Mouse (Mus musculus): ENCODE measurements around the gene Fat3.

Gene Fat3

DNA sequence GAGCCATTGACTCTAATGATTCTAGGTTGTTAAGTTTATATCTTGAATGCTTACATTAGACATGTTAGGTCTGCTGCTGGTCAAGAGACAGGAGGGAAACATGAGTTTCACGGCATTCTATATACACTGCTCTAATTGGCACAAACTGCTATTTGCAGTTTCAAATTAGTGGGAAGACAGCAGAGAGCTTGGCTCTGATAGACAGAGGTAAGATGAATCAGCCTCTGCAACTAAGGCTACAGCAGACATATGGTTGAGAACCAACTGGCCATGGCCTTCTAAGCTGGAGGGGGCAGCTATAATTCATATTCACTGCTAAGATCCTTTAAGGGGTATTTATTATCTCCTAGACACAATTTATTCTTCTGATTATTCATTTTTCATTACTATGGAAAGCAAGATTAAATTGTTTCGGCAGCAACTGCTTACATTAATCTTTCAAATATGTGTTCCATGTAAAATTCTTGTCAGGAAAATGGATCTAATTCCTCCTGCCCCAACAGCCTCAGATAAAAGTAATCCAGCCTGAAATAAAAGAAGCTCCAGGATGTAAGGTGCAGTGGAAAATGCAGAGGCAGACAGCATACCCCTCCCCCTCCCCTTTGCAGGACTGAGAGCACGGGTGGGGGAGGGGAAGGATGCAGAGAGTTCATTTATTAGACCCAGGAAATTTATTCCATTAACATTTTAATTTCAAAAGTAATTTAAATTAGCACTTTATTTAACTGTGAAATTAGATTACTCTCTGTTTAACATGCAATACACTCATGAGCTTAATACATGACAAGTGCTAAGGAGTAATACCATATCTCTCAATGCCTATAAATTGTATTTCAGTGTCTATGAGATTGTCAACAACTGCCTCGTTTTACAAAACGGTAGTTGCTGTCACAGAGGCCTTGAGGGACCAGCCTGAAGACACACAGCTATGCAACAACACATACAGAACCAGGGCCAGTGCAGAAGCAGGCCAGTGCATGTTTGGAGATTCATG lies 189.9 kb downstream of the Fat3 start:
- no peak for DNase-seq (ENCODE audit: low spot score in 2 of 2)

DNA sequence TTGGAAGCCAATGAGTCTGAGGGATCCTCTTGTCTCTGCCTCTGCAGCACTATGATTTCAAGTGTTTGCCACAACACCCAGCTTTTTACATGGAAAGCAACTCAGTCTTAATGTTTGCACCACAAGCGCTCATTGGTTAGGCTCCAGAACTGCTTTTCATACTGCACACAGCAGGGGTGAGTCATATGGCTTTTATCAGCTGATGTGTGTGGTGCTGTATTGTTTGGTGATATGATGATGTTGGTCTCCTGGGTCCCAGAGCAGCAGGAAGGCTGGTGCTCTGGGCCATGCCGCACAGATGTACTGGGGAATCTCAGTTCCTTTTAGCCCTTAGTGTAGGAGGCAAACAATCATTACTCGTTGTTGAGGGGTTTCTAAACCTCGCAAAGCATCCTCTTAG lies 190.8 kb downstream of the Fat3 start:
- DNase-seq (ENCODE audit: low spot score in 2 of 2), result no peak

DNA sequence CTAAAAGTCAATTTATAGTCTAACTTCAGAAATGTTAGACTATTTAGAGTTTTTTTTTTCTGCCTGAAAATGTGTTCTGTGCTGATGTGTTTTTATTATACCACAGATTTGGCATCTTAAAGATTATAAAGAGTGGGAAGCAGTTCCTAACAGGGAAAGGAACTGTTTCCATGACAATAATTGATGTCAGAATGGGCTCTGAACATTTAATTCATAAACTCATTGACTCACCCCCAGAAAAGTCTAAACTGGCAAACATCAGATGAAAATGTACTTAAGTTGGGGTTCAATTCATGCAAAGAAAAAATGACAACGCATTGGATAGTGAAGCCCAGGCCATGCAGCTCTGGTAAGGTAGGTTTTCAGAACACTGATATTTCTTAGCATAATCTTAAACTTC lies 193.3 kb downstream of the Fat3 start:
- no peak for DNase-seq (ENCODE audit: low spot score in 2 of 2)

DNA sequence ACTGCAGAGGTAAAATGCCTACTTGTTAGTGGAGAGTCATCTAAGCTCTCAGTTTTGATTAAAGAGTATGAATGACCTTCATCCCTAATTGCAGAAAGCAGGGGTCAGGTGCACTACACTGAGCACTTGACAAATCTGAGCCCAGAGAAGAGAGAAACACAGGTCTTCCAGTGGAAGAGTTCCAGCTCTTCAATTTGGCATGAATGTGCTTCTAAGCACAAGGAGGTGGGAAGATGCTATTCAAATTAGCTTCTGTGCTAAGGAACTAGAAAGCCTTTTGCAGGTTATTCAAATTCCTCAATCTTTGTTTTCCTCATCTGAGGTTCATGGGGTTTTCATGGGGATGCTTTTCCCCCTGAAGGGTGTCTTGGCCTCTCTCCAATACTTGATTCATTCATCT lies 194.9 kb downstream of the Fat3 start:
- no peak for DNase-seq (ENCODE audit: low spot score in 2 of 2)

DNA sequence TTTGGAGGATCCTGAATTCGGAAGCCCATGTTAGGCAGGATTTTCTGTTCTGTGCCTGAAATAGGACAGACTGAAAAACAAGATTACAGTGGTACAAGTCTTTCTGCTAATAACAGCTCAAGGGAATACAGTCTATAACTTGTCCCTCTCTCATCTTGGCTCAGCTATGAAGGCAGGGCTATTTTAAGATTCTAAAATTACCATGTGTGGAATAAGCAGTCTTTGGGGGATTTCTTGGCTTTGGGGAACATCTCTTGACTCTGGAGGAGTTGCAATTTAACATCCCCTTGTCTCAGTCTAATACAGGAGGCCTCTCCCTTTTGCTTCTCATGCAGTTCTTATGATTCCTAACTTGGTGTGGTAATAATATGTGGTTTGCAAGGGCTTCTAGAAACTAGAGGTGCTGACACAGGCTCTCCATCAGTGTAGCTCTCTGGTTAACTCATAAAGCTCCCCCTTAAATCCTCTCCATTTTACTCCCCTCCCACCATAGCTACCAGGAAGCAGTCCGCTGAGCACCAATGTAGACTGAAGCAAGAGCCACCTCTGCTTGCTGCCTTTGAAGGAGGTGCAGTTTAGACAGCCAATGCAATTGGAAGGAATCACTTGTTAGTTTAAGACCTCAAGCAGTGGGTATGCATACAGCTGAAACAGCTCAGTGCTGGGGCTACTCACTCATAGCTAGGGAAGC lies 195.5 kb downstream of the Fat3 start:
- DNase-seq (ENCODE audit: low spot score in 2 of 2), result no peak

DNA sequence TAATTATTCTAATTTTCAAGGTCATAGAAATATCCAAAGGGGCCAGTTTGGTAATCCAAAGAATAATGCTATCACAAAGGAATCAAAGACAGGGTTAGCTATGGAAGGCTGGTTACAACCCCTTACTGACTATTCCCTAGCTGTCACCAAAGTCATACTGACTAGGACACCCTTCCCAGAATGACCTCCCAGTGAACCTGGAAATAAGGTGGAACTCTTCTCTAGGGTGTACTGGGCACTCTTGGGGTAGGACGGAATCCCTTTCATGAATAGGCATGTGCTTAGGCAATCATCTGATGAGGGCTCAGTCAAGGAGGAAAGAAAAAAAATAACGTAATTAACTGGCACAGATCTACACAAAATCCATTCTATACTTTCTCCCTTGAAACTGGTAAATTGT lies 196.1 kb downstream of the Fat3 start:
- DNase-seq (ENCODE audit: low spot score in 2 of 2), result no peak

DNA sequence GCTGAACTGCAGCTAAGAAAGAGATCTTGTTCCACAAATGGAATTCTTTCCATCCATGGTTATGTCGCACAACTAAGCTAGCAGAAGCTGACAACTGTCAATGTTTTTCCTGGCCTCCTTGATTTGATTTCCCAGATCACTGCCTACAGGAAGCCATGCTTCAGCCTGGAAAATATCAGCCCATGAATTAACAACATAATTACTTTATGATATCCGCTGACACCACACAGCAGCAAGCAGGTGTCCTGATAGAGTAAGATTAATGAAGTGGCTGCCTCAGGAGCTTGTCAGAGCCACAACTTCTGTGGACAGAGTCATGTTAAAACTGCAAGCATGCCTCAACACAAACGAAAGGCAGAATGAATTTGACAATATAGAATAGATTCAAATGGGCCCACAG lies 198.6 kb downstream of the Fat3 start:
- DNase-seq (ENCODE audit: low spot score in 2 of 2), result no peak

DNA sequence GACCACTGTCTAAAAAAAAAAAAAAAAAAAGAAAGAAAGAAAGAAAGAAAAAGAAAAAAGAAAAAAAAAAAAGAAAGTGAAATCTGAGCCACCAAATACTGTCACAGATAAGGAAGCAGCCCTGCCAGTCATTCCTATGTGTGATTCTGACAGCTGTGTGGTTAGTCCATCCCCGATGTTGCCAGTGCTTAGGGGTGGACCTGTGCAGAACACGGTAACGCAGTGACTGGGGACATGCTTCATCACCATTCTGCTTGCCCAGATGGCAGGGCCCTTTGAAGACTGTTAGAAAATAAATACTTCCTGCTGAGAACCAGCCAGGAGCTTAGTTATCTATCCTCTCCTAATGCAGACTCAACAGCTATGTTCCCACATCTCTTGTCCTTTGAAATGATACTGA lies 203.2 kb downstream of the Fat3 start:
- DNase-seq (ENCODE audit: low spot score in 2 of 2), result no peak

DNA sequence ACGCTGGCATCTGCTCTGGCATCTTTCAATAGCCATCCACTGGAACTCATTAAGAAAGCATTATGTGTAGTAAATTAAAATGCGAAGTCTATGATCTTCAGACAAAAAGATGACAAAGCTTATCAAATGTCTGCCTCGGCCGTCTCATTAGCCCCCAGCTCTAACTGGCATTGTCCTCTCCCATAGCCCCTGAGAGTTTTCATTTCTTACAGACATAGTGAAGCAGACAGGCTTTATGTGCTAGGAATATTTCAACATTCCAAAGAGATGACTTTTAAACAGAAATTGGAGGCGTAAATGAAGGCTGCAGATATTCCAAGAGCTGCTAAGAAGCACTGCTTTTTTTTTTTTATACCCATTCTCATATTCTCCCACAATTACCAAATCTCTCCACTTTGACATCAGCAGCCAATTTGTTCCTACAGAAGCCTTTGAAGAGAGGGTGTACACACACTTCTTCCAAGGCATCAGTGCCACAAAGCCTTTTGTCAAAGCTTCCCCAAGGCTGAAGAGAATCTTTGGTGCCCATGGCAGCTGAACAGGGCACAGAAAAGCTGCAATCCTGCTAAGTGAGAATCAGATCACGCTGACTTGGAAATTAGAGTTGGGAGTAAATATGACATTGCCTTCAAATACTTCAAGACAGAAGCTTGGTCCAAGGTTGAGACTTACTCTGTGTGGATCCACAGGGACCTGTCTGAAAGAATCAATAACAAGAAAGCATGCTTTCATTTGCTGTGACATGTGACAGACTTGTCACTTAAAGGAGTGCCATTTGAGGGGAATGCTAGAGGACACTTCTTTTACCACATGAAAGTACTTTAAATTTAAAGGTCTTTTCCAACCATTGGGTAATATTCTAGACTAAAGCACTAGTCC lies 206.9 kb downstream of the Fat3 start:
- no peak for DNase-seq (ENCODE audit: low spot score in 2 of 2)

DNA sequence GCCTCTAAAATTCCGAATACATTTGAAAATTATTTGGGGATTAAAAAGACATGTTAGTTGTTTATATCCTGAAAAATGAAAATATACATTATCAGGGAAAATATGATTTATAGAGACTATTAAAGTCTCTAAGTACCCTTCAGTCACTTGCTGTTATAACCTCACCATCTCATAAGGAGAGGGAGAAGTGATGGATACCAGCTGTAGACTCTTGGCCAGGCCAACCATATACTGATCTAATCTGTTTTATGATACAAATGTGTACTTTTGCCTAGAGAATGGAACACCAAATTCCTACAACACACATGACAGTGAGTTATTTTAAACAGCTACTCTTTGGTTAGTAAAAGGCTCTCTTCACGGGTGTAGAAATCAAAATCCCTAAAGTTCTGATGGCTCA lies 208.6 kb downstream of the Fat3 start:
- DNase-seq (ENCODE audit: low spot score in 2 of 2), result no peak

DNA sequence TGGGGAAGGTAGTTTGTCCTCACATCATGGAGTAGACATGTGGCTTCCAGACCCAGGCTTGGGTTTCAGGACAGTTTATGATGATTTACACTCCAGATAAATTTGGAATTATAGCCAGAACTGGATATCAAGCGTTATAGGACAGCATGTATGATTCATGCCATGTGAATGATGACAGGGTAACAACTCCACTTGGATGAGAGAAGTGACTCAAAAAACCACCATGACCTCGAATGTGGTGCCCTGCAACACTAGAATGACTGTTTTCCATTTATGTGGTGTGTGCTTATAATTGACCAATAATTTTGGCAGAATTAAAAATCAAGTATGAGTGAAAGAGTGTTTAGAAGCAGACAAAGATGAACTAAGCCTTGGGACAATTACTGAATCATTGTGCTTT lies 210.2 kb downstream of the Fat3 start:
- DNase-seq (ENCODE audit: low spot score in 2 of 2), result no peak

DNA sequence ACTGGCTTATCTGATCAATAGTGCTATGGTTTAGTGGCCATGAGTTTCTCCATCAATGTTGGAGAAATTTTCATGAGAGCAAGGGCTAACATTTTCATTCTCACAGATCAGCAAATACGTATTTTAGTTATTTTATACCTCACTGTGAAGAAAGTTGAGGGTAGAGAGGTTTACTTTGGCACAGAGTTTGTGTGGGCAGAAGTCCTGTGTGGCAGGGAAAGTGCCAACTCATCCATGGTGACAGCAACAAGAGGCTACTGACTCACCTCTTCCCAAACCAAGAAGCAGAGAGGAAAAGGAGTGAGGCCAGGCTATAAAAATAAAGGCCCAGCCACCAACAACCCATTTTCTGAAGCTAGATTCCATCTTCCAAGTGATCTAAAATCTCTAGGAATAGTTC lies 218.1 kb downstream of the Fat3 start:
- DNase-seq (ENCODE audit: low spot score in 2 of 2), result no peak

DNA sequence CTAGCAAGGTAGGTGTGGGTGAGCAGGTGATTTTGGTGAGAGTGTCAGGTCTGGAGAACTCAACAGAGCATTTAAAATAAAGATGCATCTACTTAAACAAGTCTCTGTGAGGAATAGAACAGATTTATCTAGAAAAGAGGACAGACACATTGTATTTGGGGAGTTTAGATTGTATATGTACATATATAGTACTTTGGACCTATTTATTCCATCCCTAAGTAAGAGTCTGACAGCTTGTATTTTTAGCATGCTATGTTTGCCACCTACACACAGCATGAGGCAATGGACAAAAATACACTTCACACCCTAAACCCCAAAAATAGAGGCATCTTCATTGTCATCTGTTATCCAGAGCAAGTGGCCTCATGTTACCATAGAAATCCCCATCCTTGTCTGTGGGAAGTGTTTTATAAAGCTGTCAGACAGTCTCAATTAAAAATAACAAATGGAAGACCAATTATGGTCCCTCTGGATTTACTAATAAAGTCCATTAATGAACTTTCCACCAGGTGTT lies 218.7 kb downstream of the Fat3 start:
- no peak for DNase-seq (ENCODE audit: low spot score in 2 of 2)

DNA sequence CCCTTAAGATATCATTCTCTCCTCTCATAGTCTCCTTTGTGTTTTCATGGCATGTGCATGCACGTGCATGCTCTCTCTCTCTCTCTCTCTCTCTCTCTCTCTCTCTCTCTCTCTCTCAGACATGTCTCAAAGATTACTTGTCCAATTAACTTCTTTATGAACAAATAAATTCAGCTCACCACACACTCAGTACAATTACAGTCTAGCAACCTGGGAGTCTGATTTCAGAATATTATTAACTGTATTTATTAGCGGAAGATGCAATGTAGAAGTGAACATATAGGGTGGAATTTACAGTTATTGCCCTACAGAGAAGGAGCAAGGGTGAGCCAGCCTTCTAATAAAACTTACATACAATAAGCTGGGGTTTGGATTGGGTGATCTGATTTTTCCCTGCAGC lies 225.5 kb downstream of the Fat3 start:
- DNase-seq (ENCODE audit: low spot score in 2 of 2), result no peak

DNA sequence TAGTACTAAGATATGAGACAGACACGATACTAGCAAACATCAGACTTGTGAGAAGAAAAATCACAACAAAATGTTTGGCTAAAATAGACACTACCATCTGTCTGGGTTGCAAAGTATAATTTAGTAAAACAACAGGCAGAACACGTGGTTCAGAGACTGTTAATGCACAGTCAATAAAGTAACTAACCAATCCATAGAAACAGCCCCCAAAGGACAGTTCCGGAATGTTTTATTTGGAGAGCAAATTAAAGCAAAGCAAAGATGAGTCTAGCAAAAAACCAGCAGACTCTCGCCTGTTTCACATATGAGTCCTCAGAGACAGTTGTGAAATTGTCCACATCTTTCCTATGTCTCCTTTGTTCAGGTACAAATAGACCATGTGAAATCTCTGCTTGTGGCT lies 227.0 kb downstream of the Fat3 start:
- no peak for DNase-seq (ENCODE audit: low spot score in 2 of 2)

DNA sequence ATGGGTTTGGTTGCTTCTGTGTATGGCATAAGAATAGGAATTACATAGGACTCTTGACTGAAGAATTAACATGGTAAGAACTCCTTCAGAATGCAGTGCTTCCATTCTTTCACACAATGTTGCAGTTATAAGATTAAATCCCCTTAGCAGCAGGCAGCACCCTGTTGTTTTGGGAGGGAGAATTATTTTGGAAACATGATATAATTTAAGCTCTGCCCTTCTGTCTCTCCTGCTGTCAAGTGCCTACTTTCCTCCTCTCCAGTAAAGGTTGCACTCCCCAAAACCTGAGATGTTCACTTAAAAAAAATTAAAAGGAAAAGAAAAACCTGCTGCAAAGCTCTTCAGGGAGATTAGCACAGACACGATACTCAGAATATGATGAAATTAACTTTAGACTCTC lies 228.3 kb downstream of the Fat3 start:
- DNase-seq (ENCODE audit: low spot score in 2 of 2), result no peak

DNA sequence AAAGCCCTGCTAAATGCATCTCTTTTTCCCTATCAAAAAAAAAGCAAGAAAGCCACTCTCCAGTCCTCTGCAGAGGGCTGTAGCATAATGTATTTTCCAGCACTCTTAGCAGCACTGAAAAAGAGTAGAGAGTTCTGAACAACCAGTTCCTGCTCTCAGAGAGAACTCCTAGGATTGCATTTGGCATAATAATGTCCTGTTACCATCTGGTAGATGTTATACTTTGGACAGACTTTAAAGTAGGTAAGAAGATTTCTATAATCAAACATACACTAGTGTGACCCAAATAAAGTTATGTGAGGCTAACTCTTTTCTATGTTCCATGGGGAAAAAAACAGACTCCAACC lies 230.3 kb downstream of the Fat3 start:
- DNase-seq (ENCODE audit: low spot score in 2 of 2), result no peak

DNA sequence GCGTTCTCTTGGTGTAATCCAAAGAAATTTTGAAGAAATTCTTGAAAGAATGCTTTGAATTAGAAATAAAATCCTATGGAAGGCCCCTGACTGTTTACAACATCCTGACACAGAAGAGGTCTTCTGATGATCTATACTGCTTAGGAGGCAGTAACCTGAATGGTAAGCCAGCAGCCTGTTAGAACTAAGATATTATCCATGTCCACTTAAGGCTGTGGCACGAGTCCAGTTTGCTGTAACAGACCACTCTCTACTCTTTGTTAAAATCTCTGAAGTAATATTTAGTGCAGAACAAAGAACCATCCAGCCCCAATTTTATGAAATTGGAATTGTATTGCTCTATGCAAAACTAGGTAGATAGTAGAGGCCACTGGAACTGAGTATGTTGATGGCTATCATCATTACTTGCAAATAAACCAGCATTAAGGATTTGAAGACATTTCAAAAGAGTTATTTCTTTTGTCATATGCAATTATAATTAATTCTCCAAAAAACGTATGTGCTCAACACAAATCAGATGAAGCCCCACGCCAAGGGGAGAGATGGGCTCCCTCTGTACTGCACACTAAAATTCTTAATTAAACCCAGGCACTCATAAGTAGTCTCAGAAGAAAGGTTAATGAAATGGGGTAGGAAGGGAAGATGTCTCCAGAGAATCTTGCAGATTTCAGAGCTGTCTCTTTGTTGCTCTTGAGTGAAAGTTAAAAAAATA lies 230.9 kb downstream of the Fat3 start:
- no peak for DNase-seq (ENCODE audit: low spot score in 2 of 2)

DNA sequence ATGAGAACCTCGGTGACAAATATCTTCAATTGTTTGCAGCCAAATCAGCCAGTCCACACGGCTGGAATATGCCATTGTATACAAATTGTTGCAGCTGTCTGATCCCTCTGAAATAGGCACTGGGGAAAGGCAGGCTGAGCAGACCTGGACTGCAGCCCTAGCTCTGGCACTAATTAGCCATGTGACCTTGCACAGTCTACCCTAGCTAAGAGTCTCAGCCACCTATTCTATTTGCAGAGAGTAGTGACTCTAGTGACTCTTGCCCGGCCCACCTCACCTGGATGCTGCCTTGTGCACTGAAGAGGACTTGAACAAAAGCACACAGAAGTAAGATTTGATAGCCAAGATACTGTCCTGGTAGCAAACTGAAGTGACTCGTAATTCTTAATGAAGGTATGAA lies 235.6 kb downstream of the Fat3 start:
- no peak for DNase-seq (ENCODE audit: low spot score in 2 of 2)

DNA sequence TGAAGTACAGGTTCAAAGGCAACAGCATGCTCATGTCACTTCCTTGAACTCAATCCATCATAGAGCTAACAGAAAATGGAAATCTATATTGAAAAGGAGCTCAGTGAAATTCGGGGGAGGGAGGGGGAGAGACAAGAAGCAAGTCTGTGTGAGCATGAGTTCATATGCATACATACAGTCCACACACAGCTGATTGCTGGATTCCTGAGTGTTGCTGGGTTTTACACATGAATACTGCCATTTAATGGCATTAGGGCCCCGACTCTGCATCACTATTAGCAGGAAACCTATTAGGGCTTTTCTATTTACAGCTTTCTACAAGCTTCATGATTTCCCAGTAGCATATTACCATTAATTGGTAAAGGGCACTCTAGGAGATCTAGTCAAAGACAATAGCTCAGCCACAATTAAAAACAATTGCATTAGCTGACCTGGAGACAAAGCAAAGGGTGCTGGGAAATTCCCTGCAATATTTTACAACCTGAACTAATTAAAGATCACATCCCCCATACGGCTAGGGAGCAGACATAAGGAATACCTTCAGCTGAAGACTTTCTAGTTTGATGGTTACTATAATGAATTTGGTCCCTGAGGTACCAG lies 243.7 kb downstream of the Fat3 start:
- no peak for DNase-seq (ENCODE audit: low spot score in 2 of 2)

DNA sequence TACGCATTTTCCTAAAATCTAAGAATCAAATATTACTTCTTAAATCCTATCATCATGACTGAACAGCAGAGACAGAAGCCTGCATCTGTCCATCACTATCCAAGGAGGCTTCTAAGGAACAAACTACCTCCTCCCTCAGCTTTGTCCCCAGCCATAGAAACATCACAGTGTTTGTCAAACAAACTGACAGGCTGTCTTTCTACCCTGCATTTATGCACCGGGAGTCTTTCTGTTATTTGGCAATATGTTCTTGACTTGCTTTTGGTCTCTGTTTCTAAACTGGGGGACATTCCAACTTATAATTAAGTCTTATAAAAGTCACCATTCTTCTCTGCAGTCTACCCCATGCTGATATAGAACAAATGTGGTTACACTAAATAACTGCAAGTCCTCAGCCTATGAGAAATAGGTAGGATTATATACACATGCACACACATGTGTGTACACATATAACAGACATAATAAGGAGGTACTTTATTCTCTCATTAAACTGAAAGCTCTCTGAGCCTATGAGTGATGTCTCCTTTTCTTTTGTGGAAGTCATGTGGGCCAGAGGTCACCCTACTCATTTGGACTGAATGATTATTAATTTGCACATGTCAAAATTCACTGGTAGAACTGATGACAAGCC lies 244.4 kb downstream of the Fat3 start:
- DNase-seq (ENCODE audit: low spot score in 2 of 2), result no peak
